Mouse (Mus musculus): Measurements from ENCODE around the gene Olfr1225.
"Not testable (repeated sequence)": the region's sequence is repeated elsewhere in the genome, so short reads cannot be mapped to it uniquely, and the experiment has no call there.

Olfr1225 gene

DNA sequence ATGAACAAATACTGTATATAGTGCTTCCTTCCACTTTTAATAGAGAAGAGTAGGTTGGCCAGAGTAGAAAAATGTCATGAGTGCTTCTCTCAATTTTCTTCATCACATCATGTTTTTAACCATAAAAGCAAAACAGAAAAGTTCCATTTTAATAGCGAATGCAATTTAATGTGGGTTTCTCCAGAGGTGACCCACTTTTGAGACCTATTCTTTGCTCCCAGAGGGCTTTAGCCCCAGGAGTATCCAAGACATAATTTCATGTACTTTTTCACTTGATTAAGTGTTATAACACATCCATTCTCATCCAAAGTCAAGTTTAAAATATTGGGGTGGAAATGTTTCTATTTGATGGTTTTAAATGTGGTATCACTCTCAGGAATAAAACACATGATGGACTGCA lies at the start of gene Olfr1225:
Gene Olfr1225, minus strand, starts transcription at position 101 of the 400 bp plus-strand sequence.
- no peak for DNase-seq (ENCODE audit: low spot score in 2 of 2)

DNA sequence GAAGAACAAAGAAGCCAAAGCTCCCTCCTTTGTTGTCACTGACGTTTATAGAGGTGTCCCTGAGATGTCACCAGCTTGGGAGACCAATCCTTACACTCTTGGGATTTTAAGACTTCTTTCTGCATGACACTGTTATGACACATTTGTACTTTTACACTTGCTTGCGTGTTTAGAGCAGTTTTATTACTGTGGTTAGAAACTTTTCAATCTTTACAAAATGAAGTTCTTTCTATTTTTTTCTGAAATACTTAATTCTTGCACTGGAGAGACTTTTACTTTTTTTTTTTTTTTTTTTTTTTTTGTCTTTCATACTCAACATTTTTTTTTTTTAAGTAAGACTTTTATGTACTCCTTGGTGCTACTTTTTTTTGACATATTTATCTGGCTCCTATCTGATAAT lies 25.5 kb upstream of the Olfr1225 start, which contains the start of gene Olfr1226:
Gene Olfr1226, minus strand, starts transcription at position 101 of the 400 bp plus-strand sequence.
- no peak for DNase-seq (ENCODE audit: low spot score in 2 of 2)

DNA sequence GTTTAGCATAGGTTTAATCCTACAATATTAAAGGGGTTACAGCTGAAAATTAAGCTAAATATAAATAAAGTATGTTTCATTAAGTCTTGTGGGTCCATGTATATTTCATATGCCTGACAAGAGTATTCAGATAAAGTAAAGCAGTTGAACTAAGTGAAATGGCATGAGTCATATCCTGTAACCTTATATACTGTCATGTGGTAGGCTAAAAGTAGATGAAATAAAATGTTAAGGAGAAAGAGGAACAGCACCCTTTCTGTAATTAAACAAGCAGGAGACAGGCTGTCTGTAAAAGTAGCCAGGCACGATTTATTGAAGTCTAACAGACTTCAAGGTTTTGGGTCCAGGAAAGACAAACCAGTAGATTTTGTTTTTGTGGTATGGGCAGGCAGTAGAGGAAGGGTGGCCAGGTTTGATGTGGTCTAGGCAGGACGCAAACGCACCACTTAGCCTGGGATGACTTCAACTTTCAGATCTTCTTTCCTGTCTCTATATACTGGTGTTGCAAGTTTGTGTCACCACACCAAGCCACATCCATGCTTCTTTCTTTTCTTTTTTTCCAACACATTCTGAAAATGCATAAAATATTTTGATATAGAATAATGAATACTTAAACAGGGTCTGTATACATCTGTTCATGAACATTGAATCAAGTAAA lies 22.0 kb upstream of the Olfr1225 start:
- no peak for DNase-seq (ENCODE audit: low spot score in 2 of 2)

DNA sequence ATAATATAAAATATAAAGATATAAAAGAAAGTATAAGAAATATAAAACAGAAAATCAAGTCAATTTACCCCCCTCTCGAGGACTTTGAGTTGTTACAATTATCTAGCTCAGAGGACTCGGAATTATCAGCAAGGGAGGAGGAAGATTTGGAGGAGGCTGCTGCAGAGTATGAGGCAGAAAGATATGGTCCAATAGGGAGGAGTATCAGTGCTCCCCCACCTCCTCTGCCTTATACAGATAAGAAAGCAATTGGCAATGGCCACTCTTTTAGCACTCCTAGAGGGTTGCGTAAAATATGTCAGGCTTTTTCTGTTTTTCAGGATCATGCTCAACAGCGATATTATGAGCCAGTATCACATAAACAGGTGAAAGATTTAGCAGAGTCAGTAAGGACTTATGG lies 9.8 kb downstream of the Olfr1225 start:
- DNase-seq (ENCODE audit: low spot score in 2 of 2) = not testable (repeated sequence)

DNA sequence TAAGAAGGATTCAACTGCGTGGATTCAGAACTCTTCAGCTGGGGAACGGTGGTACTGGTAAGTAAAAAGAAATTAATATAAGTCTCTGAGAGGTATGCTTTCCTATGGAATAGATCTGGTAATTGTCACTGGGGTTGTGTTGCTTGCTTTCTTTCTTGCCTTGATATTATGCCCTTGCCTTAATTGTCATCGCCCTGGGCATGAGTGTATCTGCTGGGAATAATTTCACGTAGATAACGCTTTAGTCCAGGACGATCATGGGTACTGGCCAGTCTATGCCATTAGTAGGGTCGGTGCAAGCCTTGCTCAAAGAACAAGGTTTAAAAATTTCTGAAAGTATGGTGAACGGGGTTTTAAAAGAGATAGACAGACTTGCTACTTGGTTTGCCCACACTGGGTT lies 10.5 kb downstream of the Olfr1225 start, which contains the start of gene Olfr1224-ps1:
Gene Olfr1224-ps1, minus strand, starts transcription at position 101 of the 400 bp plus-strand sequence.
- DNase-seq (ENCODE audit: low spot score in 2 of 2) = not testable (repeated sequence)

DNA sequence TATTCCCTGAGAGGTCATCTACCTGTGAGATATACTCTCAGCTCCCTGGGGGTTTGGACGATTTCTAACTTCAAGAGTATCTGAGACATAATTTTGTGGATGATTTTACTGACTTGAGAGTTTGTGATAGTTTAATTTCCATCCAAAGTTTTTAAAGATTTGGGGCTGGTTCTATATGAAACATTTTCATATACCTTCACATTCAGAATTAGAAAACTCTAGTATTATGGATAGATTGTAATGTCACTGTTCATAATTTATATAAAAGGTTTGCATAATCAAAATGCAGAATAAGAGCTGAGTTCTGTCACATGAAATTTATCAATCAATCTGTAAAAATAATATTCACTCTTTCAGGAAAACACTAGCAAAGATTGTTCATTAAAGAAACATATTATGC lies 23.0 kb downstream of the Olfr1225 start, which contains the start of gene Olfr1223:
Gene Olfr1223, minus strand, starts transcription at position 101 of the 400 bp plus-strand sequence.
- DNase-seq (ENCODE audit: low spot score in 2 of 2) = no peak

DNA sequence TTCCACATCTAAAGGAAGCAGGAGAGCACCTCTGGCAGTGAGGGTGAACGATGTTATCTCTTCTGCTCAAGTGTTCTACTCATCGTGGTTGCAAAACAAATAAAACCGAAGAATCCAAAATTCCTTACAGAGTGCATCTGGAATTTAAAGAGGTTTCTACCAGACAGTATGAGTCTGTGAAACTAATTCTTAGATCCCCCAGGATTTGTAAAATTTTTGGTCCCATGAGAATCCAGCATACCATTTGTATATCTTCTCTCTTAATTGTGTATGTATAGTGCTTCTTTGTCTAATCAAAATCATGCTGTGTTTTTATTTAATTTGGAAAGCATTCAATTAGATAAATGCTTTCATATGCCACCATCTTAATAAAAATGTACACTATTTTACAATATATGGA lies 41.5 kb downstream of the Olfr1225 start, which contains the start of gene Olfr1222:
Gene Olfr1222, minus strand, starts transcription at position 101 of the 400 bp plus-strand sequence.
- no peak for DNase-seq (ENCODE audit: low spot score in 2 of 2)
